Mouse (Mus musculus) cerebellum, postnatal 25 days (tissue): Measurements from ENCODE around the gene 2010111I01Rik.
"Not testable (repeated sequence)": the region's sequence is repeated elsewhere in the genome, so short reads cannot be mapped to it uniquely, and the experiment has no call there.

ENCODE experiments used
- DNase-seq, 2 experiments: peaks; one replicate each; pipeline ENCODE4 v3.0.0; 2021; ENCODE audit warnings: mixed read lengths in 2 of 2

The 2010111I01Rik gene

DNA sequence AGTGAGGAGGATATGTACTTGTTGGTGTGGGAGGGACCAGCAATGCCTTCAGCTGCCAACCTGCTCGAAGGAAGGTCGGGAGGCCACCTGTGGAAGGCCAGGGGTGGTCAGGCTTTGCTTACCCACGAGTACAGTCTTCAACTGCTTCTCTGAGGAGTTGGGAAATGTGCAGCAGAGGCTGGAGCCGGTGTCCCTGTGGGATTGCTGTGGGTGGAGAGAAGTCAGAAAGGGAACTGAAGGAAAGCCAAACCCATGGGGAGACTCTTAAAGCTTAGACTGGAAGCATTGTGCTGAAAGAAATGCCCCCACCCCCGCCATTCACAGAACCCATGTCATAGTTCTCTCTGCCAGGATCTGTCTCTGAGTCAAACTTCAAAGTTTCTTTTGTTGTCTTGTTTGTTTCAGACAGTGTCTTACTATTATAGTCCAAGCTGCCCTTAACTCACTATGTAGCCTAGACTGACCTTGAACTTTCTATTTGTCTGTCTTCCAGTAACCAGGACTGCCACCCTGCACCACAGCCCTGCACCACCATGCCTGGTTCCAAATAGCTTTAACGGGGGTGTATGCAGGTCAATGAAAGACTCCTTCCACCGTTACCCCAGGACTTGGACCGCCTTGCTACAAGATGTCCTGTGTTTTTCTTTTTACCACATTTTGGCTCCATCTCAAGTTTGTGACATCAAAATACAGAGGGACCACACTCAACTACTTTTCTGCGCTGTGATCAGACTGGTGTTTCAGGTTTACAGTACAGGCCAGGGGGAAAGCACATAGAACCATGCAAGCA lies 358.8 kb downstream of the 2010111I01Rik start:
- no peak for DNase-seq

DNA sequence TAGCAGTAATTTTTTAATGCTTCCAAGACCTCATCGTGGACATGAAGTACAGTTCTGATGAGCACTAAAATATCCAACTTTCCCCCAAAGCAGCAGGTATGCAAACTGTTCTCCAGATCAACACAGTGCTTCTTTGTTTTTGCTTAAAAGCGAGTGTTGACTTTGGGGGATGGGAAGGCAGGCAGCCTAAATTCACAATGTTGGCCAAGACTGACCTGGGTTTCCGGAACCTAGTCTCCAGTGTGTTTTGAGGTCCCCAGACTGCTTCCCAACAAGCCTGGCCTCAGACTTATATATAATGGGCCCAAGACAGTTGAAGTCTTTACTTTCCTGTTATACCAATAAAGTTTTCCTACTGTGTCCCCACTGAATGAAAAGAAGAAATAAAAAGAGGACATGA lies 359.6 kb downstream of the 2010111I01Rik start:
- DNase-seq = no peak

DNA sequence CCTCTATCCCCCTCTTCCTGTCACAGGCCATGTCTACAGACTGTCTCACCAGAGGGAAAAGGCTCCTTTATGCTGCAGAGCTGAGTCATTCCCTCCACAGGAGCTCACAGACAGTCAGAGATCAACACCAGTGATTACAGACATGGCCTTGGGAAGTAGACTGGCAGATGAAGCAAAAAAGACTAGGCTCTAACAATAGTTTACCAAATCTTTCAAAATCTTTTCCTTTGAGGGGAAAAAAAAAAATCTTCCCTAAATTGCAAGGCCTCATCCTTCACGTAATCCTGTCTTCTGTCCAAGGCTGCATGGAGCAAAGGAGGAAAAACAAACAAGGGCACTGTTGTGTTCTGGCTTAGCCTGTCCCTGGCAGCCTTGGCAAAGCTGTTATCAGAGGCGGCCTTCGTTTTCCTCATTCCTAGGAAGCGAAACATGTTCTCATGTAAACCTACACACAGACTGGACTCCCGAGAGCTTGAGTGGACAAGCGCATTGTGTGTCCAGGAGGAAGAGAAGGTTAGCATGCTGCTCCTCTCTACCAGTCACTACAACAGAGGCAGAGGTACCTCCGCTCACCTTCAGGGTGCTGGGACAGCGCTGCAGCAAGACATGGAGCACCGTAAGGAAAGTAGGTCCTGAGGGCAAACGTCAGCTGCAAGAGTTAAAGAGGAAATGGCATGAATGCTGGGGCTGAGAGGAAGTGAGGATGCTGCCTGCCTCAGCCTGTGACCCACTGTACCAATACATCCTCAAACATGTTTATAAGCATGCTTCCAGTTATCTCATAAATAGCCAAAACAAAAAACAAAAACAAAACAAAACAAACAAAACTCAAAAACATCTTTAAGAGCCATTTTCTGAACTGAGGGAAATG lies 360.5 kb downstream of the 2010111I01Rik start:
- peak in 1 of 2 experiments; percentile 11 for DNase-seq

DNA sequence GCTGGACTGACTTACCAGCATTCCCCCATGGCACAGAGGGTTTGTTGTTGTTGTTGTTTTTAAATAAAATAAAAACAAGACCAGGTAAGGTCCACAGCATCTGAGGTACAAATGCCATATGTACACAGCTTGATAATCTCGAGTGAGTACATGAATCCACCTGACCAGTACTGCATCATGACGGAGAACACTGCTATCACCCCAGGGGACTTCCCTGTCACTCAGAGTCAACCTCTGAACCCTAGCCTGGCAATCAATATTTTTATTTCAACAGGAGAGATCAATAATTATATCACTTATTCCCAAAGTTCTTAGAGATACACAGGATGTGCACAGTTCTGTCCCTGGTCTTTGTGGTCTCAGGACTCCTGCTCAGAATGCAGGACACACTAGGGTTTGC lies 361.3 kb downstream of the 2010111I01Rik start:
- no peak for DNase-seq

DNA sequence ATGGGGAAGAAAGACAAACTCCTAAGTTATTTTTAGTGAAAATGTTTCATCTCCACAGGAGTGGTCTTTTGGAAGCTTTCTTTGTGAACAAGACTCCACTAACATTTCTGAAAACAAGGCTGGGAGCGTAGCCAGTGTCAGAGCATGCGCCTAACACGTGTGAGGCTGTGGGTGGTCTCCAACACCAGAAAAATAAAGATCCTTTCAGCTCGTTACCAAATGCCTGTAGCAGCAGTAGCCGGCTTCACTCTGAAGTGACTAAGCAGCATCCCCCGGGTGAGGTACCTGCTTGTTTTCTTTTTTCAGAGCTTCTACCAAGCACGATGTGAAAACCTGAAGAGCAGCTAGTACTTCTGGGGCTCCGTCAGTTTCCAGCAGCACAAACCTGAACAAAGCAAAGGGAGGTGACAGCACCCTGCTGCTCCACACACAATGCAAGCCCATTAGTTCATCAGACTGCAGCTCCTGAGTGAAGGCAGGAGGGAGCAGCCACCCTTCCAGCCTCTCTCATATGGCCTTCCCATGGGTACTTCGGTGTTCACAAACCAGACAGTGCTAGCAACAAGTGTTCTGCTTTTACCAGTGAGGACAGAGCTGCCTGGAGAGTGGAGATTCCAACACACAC lies 365.7 kb downstream of the 2010111I01Rik start:
- peak; percentile 7 to 35 for DNase-seq

DNA sequence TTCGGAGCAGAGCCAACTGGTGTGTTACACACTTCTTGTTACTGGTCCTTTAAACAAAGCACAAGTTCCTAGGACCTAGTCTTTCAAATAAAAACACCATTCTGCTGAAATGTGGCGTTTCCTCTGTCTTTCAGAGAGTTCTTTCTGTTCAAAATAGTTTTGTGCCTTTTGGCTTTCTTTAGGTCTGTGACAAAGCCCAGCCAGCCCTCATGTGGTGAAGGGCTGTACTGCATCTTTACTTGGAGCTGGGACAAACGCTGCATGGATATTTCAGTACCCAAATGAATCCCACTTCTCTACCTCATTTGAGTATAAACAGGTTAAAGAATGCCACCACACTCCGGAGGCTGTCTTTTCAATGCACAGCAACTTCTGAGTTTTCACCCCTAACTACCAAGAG lies 366.7 kb downstream of the 2010111I01Rik start:
- peak; percentile 64 to 82 for DNase-seq

DNA sequence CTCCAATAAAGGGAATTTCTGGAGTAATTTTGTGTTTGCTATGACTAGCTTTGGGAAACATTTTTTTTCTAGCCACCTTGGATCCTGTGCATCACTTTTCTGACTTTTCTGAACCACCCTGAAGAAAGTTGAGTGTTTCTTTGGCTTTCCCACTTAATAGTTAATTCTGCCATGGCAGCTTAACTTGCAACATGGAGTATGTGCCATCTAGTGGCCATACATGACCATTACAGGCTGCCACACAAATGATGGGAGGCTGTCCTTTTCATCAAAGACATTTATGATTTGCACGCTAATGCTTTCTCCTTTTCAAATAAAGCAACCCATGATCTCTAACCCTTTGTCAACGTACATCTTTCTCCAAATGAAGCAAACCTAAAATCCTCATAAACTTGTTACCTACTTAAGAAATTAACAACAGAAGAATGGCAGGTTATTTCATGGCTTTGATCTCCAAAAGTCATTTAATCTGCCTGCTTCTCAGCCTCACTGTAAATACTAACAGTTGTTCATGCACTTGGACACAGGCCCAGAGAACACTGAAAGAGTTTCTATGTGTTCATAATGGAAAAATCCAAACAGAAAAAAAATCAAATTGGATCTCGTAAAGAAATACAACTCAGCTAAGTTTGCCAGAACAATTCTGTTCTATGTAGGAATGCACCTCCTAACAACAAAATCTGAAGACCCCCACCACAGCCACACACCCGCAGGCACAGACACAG lies 368.0 kb downstream of the 2010111I01Rik start:
- peak; percentile 54 to 79 for DNase-seq

DNA sequence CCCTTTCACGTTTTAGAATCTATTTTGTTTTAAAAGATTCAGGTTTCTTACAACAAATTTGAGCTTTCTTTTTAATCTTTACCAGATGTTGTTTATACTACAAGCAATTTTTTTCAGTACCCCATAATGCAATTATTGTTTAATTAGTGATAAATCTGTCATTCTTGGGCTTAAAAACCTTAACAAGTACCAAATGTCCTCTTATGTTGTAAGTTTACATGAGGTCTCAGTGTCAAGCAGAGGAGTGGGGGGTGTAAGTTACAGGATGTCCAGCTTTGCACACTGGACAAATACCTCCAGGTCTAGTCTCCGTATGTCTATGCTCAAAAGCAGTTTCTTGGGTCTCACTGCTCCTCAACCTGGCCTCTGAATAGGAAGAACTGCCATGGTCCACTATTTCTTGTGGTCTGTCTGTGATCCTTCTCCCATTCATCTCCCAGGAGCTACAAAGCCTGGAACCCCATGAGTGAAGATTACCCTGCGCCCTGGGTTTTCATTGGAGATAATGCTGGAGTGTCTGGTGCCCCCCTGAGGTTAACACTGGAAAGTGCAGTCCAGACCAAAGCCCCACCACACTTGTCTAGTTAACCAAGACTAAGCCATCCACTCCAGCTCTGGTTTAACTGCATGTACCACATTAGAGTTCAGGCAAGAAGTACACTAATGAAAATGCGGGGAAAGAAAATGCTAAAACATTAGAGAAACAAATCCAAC lies 370.9 kb downstream of the 2010111I01Rik start:
- DNase-seq = peak; percentile 47 to 62

DNA sequence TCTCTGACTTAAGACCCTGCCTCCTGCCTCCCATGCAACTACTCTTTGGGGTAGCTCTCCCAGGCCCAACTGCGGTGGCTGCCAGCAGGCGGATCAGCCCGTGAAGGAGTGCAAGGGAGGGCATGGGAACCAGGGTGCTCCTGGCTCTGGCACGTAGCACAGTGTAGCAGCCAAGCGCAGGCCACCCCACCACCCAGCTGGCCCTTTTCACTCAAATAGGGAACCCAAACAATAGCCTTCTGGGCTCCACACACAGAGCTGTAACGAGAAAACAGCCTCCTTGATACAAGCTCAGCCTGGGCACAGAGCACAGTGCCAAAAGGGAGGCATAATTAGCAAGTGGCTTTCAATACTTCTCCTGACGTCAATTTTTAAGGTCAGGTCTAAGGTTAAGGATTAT lies 371.6 kb downstream of the 2010111I01Rik start:
- DNase-seq = no peak

DNA sequence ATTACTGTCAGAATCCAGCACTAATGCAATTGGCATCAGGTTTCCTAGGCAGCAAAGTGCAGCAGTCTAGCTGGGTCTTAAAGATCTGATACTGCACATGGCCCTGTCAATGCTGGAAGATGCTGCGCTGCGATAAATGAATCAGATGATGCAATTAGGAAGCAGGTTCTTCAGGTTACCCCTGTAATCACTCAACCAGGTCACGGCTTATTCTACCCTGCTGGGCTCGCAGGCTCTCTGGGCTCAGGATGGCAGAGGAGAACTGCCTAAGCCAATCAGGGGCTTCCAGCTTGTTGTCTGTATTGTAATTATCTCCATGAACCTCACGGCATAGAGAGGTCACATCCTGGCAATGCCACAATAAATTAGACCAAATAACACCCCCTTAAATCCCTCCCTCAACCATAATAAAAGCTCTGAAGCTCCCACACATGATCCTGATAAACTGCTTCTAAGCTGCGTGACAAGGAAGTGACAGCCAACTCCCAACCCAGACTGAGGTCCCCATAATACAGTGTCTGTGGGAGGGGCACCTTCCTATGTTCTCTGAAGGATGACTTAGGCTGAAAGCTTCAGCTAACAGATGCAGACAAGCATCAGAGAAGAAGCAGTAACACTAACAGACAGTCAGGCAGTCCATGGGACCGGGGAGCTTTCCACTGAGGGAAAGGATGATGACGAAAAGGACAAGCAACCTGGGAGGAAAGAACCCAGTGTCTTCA lies 372.7 kb downstream of the 2010111I01Rik start:
- no peak for DNase-seq

DNA sequence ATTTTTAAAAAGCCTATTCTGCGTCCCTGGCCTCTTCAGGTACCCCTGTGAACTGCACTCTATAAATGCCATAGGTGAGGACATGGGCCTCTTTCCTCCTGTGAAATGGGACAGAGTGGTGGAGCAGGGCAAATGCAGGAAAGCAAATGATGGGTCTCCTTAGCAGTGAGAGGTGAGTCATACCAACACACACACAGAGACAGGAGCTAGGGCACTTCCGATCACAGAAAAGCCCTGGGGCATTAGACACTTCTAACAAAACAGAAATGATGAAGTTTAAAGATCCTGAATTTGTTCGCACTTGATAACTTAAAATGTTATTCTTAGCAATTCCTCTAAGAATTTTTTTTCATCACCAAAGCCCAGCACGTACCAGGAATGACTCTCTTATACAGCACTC lies 375.3 kb downstream of the 2010111I01Rik start:
- DNase-seq = no peak

DNA sequence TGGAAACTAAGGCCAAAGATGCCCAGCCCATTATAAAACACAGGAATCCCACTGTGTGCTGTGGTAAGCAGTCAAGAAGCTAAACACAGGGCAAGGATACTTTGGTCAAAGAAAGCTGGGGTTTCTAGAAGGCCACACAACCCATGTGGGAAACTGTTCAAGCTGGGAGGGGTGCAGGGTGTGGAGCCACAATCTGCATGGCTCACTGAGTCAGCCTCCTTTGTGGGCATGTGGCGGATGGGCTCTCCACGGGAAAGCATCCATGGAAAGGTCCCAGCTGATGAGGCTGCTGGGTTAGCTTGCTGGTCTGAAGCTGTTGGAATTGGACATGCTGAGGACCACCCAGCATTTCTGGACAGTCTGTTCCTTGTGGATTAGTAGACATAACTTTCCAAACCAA lies 378.1 kb downstream of the 2010111I01Rik start:
- no peak for DNase-seq

DNA sequence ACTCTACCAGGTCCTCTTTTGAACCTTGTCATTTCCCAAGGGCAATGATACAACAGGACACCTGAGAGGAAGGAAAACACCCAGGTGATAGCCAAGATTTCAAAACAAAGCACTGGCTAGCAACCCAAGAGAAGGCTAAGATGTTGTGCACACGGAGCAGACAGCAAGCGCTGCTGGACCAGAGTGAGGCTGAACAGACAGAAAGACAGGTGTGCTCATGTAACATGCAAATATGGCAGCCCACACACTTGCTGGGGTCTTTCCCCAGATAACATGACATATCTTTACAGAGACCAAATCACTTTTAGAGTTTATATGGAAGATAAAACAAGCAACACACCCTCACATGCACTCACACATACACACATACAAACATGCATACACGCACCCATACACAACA lies 379.8 kb downstream of the 2010111I01Rik start:
- DNase-seq = no peak

DNA sequence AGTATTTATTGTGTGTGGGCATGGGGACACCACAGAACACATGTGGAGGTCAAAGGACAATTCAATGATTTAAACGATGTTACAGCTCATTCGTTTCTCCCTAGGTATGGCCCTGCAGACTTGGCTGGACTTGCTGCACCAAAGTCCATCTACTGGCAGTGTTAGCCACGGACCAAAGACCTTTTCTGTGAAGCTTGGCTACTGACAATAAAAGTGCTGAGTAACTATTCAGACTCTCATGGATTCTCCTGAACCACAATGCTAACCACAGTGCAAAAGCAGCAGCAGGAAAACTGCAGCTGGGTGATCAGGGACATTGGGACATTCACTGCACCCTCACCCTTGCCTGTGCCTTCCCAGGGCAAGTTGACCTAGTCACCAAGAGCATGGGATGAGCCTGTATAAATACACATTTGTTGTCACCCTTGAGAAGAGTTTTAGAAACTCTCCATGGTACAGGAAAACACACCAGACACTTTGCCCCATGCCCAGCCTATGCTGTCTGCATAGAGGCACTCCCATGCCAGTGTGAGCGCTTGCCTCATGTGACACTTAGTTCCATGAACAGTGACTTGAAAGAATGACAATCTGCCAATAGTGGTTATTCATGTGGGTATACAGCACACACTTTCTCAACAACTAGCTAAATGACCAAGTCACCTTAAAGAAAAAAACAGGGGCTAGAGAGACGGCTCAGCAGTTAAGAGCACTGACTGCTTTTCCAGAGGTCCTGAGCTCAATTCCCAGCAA lies 381.0 kb downstream of the 2010111I01Rik start:
- no peak for DNase-seq

DNA sequence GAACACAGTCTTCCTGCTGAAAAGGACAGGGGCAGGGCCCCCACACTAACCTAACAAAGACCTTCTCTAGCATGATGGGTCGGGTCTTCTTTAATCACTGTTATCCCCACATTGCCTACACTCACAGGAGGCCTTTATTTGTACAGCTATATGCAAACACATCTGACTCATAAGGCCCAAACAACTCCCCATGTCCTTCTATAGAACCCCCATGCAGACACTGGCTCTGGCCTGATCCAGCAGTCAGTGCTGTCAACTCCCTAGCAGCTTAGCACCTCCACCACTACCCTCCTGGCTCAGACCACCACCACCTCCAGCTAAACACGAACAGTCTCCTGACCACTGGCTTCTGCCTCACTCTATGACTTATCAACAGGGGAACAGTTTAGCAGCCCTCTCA lies 382.9 kb downstream of the 2010111I01Rik start:
- DNase-seq = no peak

DNA sequence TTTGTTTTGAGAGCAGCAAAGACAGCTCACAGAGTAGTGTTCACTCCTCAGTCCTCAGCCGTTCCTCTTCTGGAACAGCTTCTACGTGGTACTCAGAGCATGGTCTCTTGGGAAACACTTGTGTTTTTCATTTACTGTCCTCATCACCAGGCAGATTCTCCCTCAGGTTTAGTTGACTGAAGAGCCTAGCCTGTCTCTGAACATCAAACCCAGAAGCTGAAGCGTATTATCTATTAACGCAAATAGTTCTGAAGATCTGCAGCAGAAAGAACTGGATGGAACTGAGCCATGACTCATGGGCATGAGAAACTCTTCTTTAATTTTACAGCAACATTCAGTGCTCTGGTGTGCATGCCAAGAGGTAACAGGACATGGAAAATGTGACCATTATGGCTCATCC lies 385.4 kb downstream of the 2010111I01Rik start:
- no peak for DNase-seq

DNA sequence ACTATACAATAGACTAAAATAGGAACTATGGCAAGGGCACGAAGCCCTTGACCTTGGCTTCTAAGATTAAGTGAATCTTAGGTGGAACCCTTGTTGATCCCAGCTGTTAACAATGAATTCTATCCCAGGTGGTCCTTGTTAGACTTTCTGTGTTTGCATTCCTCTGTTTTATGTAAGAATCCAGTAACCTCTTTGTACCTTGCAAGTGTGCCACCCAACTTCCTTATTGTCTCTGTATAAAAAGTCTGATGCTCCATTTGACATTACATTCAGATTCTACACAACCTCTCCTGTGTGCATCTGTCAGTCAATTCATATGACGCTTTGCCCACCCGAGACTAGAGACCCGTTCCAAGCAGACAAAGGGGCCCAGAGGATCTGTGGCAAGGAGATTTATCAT lies 388.6 kb downstream of the 2010111I01Rik start:
- not testable (repeated sequence) for DNase-seq

DNA sequence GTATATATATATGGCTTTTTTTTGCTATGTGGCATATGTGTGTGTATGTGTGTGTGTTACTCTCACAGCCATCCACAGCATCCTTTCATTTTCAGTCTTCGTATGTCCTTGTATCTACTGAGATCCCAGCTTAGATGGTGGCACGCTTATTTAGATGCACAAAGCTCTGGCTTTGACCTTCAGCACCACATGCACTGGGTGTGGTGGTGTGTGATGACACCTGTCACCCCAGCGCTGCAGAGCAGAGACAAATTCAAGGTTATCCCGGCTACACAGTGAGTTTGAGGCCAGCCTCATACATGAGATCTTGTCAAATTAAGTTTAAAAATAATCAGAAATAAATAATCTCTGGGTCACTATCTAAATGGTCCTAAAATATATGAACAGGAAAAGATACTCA lies 391.4 kb downstream of the 2010111I01Rik start:
- no peak for DNase-seq

DNA sequence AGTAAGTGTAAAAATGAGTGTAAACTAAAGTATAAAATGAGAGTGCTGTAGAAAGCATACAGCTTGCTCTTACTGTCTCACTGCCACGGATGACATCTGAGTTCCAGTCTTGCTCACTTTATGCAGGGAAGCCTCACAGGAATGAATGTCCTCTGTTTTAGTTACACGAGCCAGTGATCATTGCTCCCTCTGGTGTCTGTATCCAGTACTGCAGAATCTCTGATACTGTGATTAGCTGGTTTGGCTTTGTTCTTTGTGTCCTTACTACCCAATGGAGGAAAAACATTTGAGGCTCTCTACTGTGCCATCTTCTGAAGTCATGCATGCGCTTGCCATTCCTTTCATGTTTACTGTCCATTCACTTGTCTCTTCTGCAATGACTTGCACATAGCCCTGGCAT lies 391.9 kb downstream of the 2010111I01Rik start:
- peak; percentile 38 to 79 for DNase-seq

DNA sequence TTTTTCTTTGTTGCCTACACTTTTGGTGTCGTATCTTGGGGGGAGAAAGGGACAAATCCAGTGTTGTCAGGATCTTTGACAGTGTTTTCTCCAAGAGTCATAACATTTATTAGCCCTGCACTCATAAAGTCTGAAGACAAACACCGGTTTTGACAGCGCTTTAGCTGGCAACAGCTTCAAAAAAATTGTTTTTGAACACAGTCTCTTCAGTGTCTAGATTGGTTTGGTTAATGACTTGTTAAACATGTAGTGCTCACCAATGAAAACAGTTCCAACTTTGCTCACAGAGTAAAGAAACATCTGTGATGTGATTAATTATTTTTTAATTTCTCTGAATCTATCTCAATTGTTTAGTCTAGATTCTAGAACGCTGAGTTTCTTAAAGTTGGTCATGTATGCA lies 394.7 kb downstream of the 2010111I01Rik start:
- no peak for DNase-seq
